Mouse (Mus musculus) left cerebral cortex, adult 8-10 months (tissue): ENCODE results near the gene Vax1. TPM values are rescaled to one million over a fixed set of nuclear protein-coding genes. Genes with fewer than 3 reads are reported as not detected.

Source experiments
- total RNA-seq, 4 experiments: library from RNA; stranded (reverse); gene quantifications; 2 replicates each; pipeline ENCODE4 v1.2.4; 2022

Gene Vax1
- total RNA-seq, 4 experiments from 2014 or later: 1.8 to 2.5 (median 1.9) TPM

Other genes starting within 250 kb of the Vax1 start
- gene Eno4, start 226.6 kb downstream of the Vax1 start, total RNA-seq: 1 to 10 TPM; 2.2 to 3.0 (median 2.7) TPM
- 100 to 1,000 TPM; 180 to 214 (median 195) TPM for gene Hspa12a, start 226.4 kb downstream of the Vax1 start, total RNA-seq
- gene Shtn1, start 94.0 kb downstream of the Vax1 start, total RNA-seq: 10 to 100 TPM; 24.2 to 26.9 (median 25.7) TPM
- not detected for gene Kcnk18, start 49.2 kb upstream of the Vax1 start, total RNA-seq
- under 1 TPM; 0.23 to 0.63 (median 0.47) TPM for gene Slc18a2, start 90.8 kb upstream of the Vax1 start, total RNA-seq
- gene Rps12-ps3, start 152.2 kb upstream of the Vax1 start, total RNA-seq: 100 to 1,000 TPM; 184 to 310 (median 253) TPM
- gene Pdzd8, start 175.7 kb upstream of the Vax1 start, total RNA-seq: 10 to 100 TPM; 54.3 to 58.5 (median 56.5) TPM